Mouse (Mus musculus): ENCODE data around the gene Rps6ka3. TPM values are rescaled to one million over a fixed set of nuclear protein-coding genes. Genes with fewer than 3 reads are reported as not detected.

The Rps6ka3 gene
- total and polyA plus RNA-seq, 3 experiments, result 6.9 to 16.7 (median 13.5) TPM

GRCm38 (mm10) chrX:159321342-159321741 is 111.2 kb downstream of the Rps6ka3 start (continued):
- TF ChIP-seq POLR2A (IDR thresholded peaks at IDR 0.05; ENCODE audit: low read depth, low read length), result no peak
- TF ChIP-seq HCFC1 (IDR thresholded peaks at IDR 0.05; ENCODE audit: low read depth, low read length), result no peak
- TF ChIP-seq CHD2 (IDR thresholded peaks at IDR 0.05; ENCODE audit: low read length), result no peak

GRCm38 (mm10) chrX:159364506-159364905 is 154.4 kb downstream of the Rps6ka3 start:
- no peaks in the 10 kb centered on the region for H3K4me1 ChIP-seq (ENCODE audit: control insufficient read depth in 1 of 2, insufficient read depth in 2 of 2)
- TF ChIP-seq TBP (conservative IDR thresholded peaks at IDR 0.05; ENCODE audit: low read depth, low read length) (no peak), CHD2 (IDR thresholded peaks at IDR 0.05; ENCODE audit: low read length) (no peak), MAFK (IDR thresholded peaks at IDR 0.05; ENCODE audit: insufficient replicate concordance, low read length) (no peak), ETS1 (conservative IDR thresholded peaks at IDR 0.05; ENCODE audit: low read depth, low read length) (no peak)
- H3K27me3 ChIP-seq (replicated peaks), result no peaks in the 10 kb centered on the region
- no peak overlapping the region for H3K9ac ChIP-seq (ENCODE audit: insufficient read depth, low read depth)
- no peaks in the 10 kb centered on the region for H3K79me2 ChIP-seq (replicated peaks; ENCODE audit: control insufficient read depth, extremely low read depth, insufficient read depth, poor library complexity, severe bottlenecking)
- peaks cover 6 to 18% of the 10 kb centered on the region in 2 experiments for H3K36me3 ChIP-seq (replicated peaks in 1 of 2; ENCODE audit: control insufficient read depth in 1 of 2, insufficient read depth in 1 of 2, low read length in 1 of 2)
- no peak for DNase-seq (ENCODE audit: extremely low read depth)
- dilution Hi-C loops (cut with MboI; ENCODE audit: extremely low pct_ligation_motif_present, extremely low pct_unique_long_range_greater_than_20kb, low sequenced_read_pairs), result no loop called here
- no peak overlapping the region for H3K4me3 ChIP-seq (replicated peaks in 1 of 3; ENCODE audit: low read depth in 2 of 3, low read length in 2 of 3, poor library complexity in 1 of 3)
- no peaks in the 10 kb centered on the region for H3K9me3 ChIP-seq (replicated peaks; ENCODE audit: low read length)
- H3K27ac ChIP-seq (ENCODE audit: insufficient read depth, low read depth), result no peak overlapping the region
- H3K4me2 ChIP-seq (ENCODE audit: insufficient read depth, low read depth, poor library complexity, severe bottlenecking), result no peak overlapping the region
- in situ Hi-C loops (cut with MboI; ENCODE audit: low pct_ligation_motif_present, low pct_unique_long_range_greater_than_20kb, low sequenced_read_pairs), result no loop called here

- in situ Hi-C loops (cut with MboI; ENCODE audit: low pct_ligation_motif_present, low pct_unique_long_range_greater_than_20kb, low sequenced_read_pairs), result loop anchor here (5.0 kb wide), 1 partner anchor 35 kb away; no protein-coding TSS in a partner anchor
- Histone ChIP-seq H3K4me3 (replicated peaks in 1 of 3; ENCODE audit: low read depth in 2 of 3, low read length in 2 of 3, poor library complexity in 1 of 3) (peak within 1 kb of the TSS; percentile 72 to 98 (median 76)), H3K27me3 (replicated peaks) (no peaks in the 10 kb centered on the region), H3K9ac (ENCODE audit: insufficient read depth, low read depth) (peak within 1 kb of the TSS; percentile 70), H3K27ac (ENCODE audit: insufficient read depth, low read depth) (peak within 1 kb of the TSS; percentile 51; the same call in 1 of the 2 replicates), H3K4me1 (ENCODE audit: control insufficient read depth in 1 of 2, insufficient read depth in 2 of 2) (peaks cover 0 to 20% of the 10 kb centered on the region in 2 experiments; a peak in 2 of 4 replicates), H3K79me2 (replicated peaks; ENCODE audit: control insufficient read depth, extremely low read depth, insufficient read depth, poor library complexity, severe bottlenecking) (peaks cover 36% of the 10 kb centered on the region), H3K9me3 (replicated peaks; ENCODE audit: low read length) (no peaks in the 10 kb centered on the region), H3K4me2 (ENCODE audit: insufficient read depth, low read depth, poor library complexity, severe bottlenecking) (peak within 1 kb of the TSS; percentile 97), H3K36me3 (replicated peaks in 1 of 2; ENCODE audit: control insufficient read depth in 1 of 2, insufficient read depth in 1 of 2, low read length in 1 of 2) (peaks cover 3 to 16% of the 10 kb centered on the region in 2 experiments)
- no peak for TF ChIP-seq MEF2A (IDR thresholded peaks at IDR 0.05; ENCODE audit: borderline replicate concordance, low read depth, low read length)
- TF ChIP-seq CHD2 (IDR thresholded peaks at IDR 0.05; ENCODE audit: low read length), result no peak
- TF ChIP-seq USF2 (conservative IDR thresholded peaks at IDR 0.05; ENCODE audit: low read depth, low read length), result no peak
- TF ChIP-seq E2F4 (IDR thresholded peaks at IDR 0.05; ENCODE audit: insufficient replicate concordance, low read depth, low read length), result no peak
- no peak for TF ChIP-seq USF1 (IDR thresholded peaks at IDR 0.05; ENCODE audit: low read depth, low read length)
- peak; percentile 78 for TF ChIP-seq POLR2A (IDR thresholded peaks at IDR 0.05; ENCODE audit: low read depth, low read length)
- peak; percentile 46; the same call in 1 of the 2 replicates for TF ChIP-seq ELF1 (IDR thresholded peaks at IDR 0.05; ENCODE audit: low read depth, low read length)
- peak; percentile 22 for TF ChIP-seq HCFC1 (IDR thresholded peaks at IDR 0.05; ENCODE audit: low read depth, low read length)
- peak; percentile 12; the same call in 1 of the 2 replicates for TF ChIP-seq MAX (IDR thresholded peaks at IDR 0.05; ENCODE audit: low read length)
- peak; percentile 71; the same call in 1 of the 2 replicates for TF ChIP-seq MAZ (IDR thresholded peaks at IDR 0.05; ENCODE audit: low read depth, low read length)
- no peak for TF ChIP-seq PAX5 (IDR thresholded peaks at IDR 0.05; ENCODE audit: low read length)
- no peak for TF ChIP-seq SMC3 (IDR thresholded peaks at IDR 0.05; ENCODE audit: low read depth, low read length)
- TF ChIP-seq NELFE (IDR thresholded peaks at IDR 0.05; ENCODE audit: low read depth, low read length), result 0 out of 2 replicates have a peak, but pooled peaks have one; percentile 39
- TF ChIP-seq BHLHE40 (IDR thresholded peaks at IDR 0.05; ENCODE audit: low read depth, low read length), result peak; percentile 78
- TF ChIP-seq ZNF384 (IDR thresholded peaks at IDR 0.05; ENCODE audit: low read depth, low read length), result no peak
- TF ChIP-seq ZC3H11A (IDR thresholded peaks at IDR 0.05; ENCODE audit: low read depth, low read length), result no peak
- no peak for TF ChIP-seq SIN3A (IDR thresholded peaks at IDR 0.05; ENCODE audit: low read length)
- peak; percentile 49 for TF ChIP-seq MXI1 (IDR thresholded peaks at IDR 0.05; ENCODE audit: low read depth, low read length)
- TF ChIP-seq IRF4 (IDR thresholded peaks at IDR 0.05; ENCODE audit: low read depth, low read length), result no peak
- TF ChIP-seq NRF1 (IDR thresholded peaks at IDR 0.05; ENCODE audit: low read depth, low read length), result peak; percentile 58; the same call in 1 of the 2 replicates
- DNase-seq (ENCODE audit: extremely low read depth), result peak; percentile 84
- dilution Hi-C loops (cut with MboI; ENCODE audit: extremely low pct_ligation_motif_present, extremely low pct_unique_long_range_greater_than_20kb, low sequenced_read_pairs), result no loop called here
Measured at GRCm38 (mm10) chrX:159371831-159372752, 162.0 kb downstream of the Rps6ka3 start, which contains the start of gene Eif1ax. Gene Eif1ax, plus strand, starts transcription at chrX:159372178.
